Mouse (Mus musculus): ENCODE data around the gene Slc36a3.
A peak's percentile ranks its signal among the peaks of the same experiment; 100 is the strongest.
"Not testable (repeated sequence)": the region's sequence is repeated elsewhere in the genome, so short reads cannot be mapped to it uniquely, and the experiment has no call there.

Gene Slc36a3

DNA sequence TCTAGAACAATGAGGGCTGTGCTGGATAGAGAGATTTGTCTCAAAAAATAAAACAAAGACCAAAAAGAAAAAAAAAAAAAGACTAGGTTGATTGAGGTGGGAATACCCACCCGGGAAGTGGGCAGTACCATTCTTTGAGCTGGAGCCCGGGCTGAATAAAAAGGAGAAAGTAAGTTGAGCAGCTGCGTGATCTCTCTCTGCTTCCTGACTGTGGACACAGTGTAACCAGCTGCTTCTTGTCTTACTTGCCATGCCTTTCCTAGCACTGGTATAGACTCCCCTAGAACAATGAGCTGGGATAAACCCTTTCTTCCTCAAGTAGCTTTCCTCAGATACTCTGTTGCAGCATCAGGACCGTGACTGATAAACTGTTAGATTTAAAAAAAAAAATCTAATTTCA is 10.0 kb downstream of the Slc36a3 start:
- DNase-seq: no peak

DNA sequence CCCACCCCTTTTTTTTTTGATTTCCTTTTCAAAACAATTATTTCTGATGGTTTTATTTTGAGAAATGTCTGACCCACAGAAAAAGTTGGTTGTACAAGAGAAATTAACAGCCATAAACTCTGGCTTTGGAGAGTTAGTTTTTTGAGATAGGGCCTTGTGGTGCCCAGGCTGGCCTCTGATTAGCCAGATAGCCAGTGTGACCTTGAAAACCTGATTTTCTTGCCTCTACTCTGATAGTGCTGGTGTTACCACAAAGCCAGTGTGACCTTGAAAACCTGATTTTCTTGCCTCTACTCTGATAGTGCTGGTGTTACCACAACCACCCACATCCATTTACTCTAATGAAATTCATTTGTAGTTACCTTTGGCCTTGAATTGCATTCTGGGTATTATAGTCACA is 13.9 kb downstream of the Slc36a3 start:
- DNase-seq: no peak

DNA sequence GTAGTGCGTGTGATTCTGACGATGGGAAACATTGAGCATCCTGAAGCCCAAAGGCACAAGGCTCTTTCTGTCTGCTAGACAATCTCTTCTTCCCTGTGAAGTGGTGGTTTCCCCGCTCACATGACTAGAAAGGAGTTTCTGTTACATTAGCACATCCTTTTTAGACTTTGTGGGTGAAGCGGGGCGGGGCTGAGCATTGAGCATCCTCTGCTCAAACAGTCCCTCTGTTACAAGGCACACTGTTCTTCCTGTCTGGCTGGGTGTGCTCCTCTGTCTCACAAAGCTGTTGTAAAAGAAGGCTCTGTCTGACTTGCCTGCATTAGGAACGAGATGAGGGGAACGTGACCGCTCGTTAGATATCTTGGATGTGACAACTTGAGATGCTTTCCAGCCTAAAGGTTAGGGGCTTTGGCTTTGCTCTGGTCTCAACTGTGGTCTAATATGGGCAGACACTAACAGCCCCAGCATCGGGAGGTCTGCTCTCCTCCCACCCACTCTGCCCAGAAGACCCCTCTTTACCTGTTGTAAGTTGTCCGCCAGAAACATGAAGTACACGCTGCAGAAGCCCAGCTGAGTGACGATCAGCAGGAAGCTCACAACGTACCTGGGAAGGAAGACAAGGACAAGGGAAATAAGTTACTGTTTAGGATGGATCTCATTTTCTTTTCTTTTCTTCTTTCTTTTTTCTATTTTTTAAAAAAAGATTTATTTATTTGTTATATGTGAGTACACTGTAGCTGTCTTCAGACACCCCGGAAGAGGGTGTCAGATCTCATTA is 14.5 kb downstream of the Slc36a3 start:
- DNase-seq: peak; percentile 42 to 50

DNA sequence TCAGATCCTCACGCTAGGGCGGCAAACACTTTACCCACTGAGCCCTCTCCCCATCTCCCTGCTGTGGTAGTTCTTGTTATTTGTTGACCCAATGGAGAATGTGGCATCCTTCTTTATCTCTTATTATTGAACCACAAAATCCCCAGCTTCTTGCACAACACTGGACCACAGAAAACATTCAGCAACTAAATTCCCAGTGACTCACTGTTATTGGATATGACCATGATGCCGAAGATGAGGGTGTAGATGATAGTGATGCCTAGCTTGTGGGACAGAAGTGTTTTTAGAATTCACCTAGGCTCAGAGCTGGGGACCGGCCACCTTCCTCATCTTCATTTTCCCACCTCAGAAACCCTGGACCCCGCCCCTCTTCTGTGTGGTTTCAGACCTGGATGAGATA is 16.6 kb downstream of the Slc36a3 start:
- no peak for DNase-seq

DNA sequence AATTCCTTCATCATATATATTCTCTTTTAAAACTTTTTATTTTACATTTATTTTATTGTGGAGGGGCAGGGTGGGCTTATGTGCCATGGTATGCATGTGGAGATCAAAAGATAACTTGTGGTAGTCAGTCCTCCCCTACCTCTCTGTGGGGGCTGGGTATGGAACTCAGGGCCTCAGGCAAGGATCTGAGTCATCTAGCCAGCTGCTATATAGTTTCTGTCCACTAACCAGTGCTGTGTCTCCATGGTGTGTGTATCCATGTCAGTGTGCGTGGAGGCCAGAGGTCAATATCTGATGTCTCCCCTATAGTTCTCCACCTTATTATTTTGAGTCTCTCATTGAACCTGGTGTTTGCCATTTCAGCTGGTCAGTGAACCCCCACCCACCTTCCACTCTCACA is 17.1 kb downstream of the Slc36a3 start:
- no peak for DNase-seq

DNA sequence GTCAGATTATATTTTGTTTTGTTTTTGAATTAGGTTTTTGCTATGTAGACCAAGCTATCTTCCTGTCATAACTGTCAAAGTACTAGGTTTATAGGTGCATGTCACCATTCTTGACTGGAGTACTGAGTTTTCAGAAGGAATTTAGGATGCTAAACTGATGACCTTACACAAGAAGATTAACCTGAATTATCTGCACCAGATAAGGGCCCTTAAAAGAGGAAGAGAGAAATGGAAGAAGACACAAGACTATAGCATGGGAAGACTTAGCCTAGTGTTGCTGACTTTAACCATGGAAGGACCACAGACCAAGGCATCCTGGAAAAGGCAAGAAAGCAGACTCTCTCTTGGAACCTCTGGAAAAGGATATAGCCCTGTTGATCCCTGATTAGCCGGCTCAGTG is 18.3 kb downstream of the Slc36a3 start:
- no peak for DNase-seq

DNA sequence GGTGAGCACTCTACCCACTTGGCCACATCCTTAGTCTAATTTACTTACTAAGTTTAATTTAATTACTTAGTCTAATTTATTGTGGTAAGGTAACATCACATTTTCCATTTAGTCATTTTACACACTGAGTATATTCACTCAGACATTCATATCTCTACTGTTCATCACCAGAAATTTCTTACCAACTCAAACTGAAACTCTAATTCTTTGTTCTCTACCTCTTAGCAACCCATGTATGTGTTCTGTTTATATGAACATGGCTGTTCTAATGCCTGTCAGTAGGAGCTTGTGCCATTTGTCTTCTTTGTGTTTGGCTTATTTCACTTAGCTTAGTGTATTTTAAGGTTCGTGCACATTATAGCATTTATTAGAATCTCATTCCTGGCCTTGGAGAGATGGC is 19.6 kb downstream of the Slc36a3 start:
- DNase-seq: no peak

DNA sequence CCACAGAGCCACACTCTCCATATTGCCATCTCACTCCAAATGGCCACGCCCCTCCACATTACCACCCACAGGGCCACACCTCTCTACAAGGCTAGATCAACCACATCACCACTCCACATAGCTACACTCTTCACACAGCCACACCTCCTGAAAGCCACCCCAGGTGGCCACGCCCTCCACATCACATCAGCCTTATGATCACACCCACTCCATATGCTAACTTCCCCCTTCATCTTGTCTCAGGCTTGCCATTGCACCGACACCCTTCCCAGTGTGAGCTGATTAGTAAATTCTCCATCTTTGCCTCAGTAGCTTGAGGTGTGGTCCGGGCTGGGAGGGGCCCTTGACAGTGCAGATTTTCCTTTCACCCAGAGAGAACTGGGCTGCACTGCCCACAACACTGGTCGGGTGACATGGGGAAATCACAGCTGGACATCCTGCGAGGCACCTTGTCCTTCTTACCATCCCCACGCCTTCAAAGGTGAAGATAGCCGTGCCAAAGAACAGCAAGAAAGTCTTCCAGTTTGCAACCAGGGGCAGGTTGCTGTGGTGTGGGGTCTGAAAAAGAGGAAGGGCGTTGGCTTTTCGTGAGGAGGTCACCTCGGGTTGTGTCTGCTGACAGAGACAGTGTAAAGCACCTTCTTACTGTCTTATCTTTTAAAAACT is 20.3 kb downstream of the Slc36a3 start:
- DNase-seq: peak; percentile 28 to 43

DNA sequence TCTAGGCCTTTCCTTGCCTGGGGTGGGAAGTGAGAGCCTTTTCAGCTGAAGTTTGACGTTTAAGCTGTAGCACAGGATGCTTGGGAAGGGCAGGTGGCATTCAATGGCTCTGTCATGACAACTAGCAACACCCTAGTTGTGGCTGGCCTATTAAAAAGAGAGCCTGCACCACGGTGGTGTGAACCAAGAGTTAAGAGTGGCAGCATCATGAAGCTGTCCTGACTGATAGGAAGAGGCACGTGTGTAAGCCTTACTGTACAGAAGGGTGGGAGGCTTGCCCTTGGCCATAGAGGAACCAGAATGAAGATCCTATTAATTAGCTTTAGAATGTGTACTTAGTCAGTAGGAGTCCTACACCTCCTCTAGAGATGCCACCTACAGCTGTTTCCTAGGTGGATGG is 23.1 kb downstream of the Slc36a3 start:
- no peak for DNase-seq

DNA sequence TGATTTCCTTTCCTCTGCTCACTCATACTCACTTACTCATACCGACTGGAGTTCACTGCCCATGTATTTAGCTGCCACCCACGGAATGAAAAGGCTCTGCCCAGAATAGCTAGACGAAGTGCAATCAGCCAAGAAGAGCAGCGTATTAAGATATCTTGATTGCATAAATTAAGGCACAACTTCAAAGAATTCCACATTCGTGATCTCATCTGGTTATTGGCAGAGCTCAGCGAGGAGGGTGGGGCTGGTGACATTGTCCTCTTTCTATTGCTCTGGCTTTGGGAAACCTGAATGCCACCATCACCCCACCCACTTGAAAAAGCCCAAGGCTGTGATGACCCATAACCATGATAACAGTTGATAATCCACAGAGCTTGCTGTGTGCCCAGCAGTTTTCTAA is 23.6 kb downstream of the Slc36a3 start:
- DNase-seq: no peak

DNA sequence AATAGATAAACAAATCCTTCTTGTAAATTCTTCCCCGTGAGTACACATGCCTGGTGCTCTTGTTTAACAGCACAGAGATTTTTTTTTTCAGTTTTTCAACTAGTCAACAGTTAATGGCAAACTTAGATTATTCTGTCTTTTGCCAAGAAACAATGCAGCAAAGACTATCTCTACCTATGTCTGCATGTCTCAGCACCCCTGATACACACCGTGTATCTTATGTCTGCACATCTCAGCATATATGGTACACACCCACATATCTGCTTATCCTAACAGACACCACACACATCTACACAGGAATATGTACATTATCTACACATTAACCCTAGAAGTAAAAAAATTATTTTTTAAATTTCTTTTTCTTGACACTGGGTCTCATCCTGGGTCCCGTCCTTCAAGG is 24.8 kb downstream of the Slc36a3 start:
- no peak for DNase-seq

DNA sequence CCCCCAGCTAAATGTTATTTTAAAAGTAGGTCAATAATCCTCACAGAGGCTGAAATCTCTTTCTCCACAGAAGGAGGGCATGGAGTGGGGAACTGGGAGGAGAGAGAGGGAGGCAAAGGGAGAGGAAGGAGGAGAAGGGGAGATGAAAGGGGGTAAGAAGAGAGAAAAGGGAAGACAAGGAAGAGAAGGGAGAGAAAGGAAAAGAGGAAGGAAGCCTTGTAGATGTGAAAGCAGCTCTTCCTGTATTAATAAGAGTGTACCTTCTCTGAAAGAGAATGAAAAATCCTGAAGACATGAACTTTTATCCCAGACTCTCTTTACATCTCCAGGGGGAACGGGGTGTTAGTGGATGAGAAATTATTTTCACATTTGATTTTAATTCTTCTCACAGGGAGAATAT is 30.1 kb downstream of the Slc36a3 start:
- no peak for DNase-seq

DNA sequence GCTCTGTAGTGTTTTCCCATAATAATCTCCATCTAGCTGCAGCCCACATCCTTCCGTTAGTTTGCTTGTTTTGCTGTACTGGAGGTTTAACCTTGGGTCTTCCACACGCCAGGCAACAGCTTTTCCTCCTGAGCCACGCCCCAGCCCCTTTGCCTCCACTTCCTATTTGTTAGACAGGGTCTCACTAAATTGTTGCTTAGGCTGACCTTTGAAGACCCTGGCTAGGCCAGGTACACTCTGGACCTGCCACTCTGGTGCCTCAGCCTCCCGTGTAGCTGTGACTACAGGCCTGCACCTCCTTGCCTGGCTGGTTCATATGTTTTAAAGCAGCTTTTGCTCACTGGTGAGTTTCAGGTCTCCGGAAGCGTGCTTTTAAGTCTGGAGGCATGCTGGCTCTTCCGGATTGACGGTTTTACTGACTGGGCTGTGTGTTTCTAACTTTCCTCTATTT is 30.7 kb downstream of the Slc36a3 start:
- no peak for DNase-seq

DNA sequence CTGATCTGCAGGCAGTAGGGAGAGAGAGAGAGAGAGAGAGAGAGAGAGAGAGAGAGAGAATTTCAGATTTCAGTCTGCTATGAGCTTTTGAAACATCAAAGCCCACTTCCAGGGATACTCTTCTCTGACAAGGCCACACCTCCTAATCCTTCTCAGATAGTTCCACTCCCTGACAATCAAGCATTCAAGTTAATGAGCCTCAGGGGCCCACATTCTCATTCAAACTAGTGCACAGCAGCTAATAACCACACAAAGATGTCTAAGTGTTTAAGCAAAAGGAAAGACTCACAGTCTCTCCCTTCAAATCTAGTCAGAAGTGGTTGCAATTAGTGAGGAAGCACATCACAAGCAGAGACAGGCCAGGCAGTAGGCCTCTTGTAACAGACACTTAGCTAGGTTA is 31.2 kb downstream of the Slc36a3 start:
- no peak for DNase-seq

DNA sequence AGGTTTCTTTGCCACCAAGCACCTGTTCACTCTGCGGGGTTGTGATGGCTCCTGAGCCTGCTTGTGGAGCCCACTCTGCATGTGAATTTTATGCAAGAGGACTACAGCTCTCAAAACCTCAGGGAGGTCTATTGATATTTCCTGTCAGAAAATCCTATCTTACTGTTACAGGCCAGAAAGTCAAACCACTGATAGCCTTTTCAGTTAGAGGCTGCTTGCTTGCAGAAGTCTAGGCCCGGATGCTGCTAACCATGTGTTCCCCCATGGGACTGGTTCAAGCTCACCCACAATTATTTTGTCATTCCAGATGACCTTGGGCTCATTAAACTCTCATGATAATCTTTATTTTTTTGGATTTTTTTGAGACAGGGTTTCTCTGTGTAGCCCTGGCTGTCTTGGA is 34.5 kb downstream of the Slc36a3 start:
- DNase-seq: no peak

DNA sequence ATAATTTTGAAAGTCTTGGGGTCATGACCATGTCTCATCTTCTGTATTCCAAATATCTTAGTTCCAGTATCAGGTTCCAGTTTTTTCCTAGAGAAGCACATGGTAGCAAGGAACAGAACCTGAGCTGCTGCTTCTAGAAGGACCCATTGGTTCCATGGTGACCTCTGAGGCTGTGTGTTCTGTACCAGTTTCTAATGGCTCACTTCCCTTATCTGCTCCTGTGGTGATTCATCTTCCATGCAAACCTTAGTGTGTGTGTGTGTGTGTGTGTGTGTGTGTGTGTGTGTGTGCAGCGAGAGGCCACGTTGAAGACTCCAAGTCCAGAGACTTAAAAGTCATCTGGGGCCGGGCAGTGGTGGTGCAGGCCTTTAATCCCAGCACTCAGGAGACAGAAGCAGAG is 35.5 kb downstream of the Slc36a3 start:
- DNase-seq: no peak

DNA sequence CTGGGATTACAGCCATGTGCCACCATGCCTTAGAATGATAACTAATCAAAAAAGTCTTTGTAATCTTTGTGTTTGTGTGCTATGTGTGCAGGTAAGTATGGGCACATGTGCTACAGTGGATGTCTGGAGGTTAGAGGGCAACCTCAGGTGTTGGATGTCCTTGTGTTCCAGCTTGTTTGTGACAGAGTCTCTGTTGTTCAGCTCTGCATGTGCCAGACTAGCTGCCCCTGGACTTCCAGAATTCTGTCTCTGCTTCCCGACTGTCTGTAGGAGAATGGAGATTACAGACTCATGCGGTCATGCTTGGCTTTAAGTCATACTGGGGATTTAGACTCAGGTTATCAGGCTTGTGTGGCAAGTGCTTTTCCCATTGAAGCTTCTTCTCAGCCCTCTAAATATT is 37.2 kb downstream of the Slc36a3 start:
- no peak for DNase-seq

DNA sequence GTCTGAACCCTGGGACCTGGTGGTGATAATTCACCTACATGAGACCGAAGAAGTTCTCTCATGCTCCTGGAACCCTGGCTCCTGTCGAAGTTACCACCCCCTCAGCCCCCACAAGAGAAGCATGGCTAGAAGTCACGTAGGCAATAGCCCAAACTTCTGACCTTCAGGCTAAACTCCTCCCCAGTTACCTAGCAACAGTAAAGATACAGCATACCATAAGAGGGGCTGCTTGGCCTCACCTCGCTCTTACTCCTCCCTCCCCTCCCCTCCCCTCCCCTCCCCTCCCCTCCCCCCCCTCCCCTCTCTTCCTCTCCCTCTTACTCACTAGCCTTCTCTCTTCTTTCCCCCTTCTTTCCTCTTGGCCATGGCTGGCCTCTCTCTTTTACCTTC is 37.7 kb downstream of the Slc36a3 start:
- not testable (repeated sequence) for DNase-seq

DNA sequence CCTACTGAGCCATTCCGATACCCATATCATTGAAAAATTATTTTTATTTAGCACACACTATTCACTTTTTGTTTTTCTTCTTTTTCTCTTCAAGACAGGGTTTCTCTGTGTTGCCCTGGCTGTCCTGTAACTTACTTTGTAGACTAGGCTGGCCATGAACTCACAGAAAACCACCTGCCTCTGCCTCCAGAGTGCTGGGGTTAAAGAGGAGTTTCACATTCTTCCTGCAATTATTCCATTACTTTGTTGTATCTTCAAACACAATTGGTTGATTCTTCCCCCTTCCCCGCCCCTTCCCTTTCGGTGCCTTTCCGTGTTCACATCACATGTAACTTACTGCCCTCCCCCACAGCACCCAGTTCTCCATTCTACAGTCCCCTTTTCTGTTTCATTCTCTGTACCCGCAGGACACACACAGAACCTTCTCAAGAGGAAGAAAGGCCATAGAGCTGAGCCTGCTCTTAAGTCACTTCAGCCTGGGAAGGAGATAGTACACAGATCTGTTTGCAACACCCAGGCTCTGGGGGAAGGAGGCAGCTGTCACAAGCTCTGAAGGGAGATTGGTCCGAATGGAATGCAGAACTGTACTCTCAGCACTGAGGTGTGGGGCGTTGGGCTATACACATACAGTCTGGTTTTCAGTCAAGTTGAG is 38.2 kb downstream of the Slc36a3 start:
- peak; percentile 50 to 56 for DNase-seq

DNA sequence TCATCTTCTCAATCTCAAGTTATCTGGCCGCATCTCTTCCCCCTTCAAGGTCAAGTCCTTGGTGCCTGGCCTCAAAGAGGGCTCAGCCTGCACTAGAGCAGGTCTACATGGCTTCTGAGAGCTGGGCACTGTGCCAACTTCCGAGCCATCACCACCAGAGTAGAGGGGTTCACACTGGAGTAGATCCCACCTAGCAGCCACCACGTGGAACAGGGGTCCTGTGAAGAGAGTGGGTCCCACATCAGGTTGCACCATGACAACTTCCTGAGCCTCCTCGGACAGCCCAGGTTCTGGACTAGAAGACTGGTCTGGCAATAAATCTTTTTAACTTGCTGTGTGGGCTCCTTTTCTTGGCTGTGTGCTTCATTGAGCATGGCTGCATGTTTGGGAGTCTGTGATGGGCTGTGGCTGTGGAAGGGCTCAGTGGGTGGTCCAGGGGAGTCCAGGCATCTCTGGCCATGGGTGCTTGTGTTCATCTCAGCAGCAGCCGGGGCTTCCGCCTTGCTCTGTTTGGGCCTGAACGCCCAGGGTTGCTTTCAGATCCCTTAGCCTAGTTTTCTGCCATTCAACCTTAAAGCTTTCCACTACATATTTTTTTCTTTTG is 40.8 kb downstream of the Slc36a3 start:
- DNase-seq: no peak

DNA sequence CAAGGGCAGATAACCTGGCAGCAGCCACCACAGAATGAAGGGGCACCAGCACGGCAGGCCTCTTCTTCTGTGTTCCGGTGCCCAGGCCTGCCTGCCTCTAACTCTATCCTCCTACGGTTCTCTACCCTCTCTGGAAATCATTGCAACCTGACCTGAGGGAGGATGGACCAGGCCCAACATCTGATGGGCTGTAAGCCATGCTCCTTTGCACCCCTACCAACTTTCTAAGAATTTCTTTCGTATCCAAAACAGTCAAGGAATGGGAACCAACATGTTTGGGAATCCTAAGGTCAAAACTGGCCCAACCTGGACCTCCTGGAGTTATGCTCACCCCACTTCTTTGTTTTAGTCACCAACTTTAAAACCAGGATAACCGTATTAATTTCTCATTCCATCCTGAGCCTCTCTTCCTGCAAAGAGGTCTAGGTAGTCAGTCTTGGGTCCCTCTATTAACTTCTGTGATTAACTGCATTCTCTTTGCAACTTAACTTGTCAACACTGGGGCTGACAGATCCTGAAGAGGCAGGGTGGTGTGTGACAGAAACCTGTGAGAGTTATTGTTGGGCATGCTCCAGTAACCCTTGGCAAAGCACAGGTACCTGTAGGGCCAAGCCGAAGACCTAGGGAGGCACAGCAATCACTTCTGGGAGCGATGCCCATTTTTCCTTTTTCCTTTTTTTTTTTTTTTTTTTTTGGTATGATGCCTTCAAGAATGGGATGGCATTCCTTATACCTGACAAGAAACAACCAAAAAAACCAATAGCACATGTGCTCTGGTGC is 41.8 kb downstream of the Slc36a3 start:
- no peak for DNase-seq

DNA sequence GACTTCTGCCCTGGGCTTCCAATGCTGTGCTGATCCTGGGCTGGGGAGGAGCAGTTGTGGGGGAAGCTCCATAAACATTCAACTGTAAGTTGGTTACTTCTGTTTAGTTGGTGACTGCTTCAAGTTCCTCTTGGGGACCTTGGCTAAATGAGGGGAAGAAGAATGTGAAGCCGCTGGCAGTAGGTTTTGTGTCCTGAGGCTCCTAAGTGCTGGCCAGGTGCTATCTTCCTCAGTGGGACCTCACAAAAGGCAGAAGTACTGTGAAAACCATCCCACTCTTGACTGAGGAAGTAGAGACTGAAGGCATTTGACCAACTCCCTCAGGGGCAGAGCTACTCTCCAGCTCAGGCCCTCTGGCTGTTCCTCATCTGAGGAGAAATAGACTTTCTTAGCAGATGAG is 44.9 kb downstream of the Slc36a3 start:
- no peak for DNase-seq

DNA sequence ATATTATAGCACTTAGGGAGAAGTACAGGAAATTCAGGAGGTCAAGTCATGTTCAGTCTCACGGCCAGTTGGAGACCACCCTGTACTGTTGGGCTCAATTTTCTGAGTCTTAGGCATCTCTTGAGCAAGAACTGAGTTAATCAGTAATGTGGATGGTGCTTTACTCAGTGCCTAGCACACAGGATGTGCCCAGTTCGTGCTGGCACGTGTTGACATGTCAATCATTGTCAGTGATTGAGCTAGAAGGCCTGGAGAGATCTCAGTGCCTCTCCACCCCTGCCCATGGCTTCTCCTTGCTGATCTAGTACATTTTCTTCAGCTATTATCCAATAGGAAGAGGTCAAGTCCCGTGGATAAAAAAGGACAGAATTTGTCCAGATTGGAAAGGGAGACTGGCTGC is 46.1 kb downstream of the Slc36a3 start:
- no peak for DNase-seq
